Mouse (Mus musculus) limb, embryonic 14.5 days (tissue): ENCODE data around the gene Psmb5. TPM values are rescaled to one million over a fixed set of nuclear protein-coding genes. Genes with fewer than 3 reads are reported as not detected.

ENCODE experiments used
- ATAC-seq: fragments of 200-750 bp; cut with Nextera tagmentation; 2 replicates; pipeline ENCODE4 v1.8.0; 2017; ENCODE audit warnings: low read depth, moderate number of reproducible peaks, moderate TSS enrichment; ENCODE audit not compliant: low FRiP score
- DNase-seq: peaks from one replicate; pipeline ENCODE4 v3.0.0-alpha.2; 2015; ENCODE audit warnings: low spot score
- H3K27ac ChIP-seq: fragments of 300-500 bp; sonication (generic); replicated peaks from 2 replicates; pipeline ENCODE4 v1.5.1; 2014; ENCODE audit warnings: low read depth, mild to moderate bottlenecking, low read length, moderate library complexity, mixed read lengths
- H3K27me3 ChIP-seq: fragments of 300-500 bp; sonication (generic); 2 replicates; pipeline ENCODE4 v1.6.1; 2014; ENCODE audit warnings: low read length, mixed read lengths; ENCODE audit not compliant: control insufficient read depth, insufficient read depth
- H3K36me3 ChIP-seq: fragments of 300-500 bp; sonication (generic); 2 replicates; pipeline ENCODE4 v1.6.1; 2014; ENCODE audit warnings: mild to moderate bottlenecking, low read length, moderate library complexity, mixed read lengths; ENCODE audit not compliant: control insufficient read depth, insufficient read depth
- H3K4me1 ChIP-seq: fragments of 300-500 bp; sonication (generic); 2 replicates; pipeline ENCODE4 v1.6.1; 2014; ENCODE audit warnings: antibody characterized with exemption, low read length, mixed read lengths; ENCODE audit not compliant: control insufficient read depth, insufficient read depth
- H3K4me2 ChIP-seq: fragments of 300-500 bp; sonication (generic); replicated peaks from 2 replicates; pipeline ENCODE4 v1.6.1; 2014; ENCODE audit warnings: low read depth, mild to moderate bottlenecking, low read length, moderate library complexity; ENCODE audit not compliant: severe bottlenecking
- H3K4me3 ChIP-seq: fragments of 300-500 bp; sonication (generic); replicated peaks from 2 replicates; pipeline ENCODE4 v1.5.1; 2014; ENCODE audit warnings: low read length
- H3K9ac ChIP-seq: fragments of 300-500 bp; sonication (generic); 2 replicates; pipeline ENCODE4 v1.6.1; 2014; ENCODE audit warnings: mild to moderate bottlenecking, low read depth, low read length, moderate library complexity; ENCODE audit not compliant: severe bottlenecking
- H3K9me3 ChIP-seq: fragments of 300-500 bp; sonication (generic); 2 replicates; pipeline ENCODE4 v1.6.1; 2016; ENCODE audit warnings: low read length; ENCODE audit not compliant: control insufficient read depth
- POLR2A ChIP-seq: fragments of 200-500 bp; IDR thresholded peaks from 2 replicates; pipeline ENCODE4 v1.8.0; 2012; ENCODE audit warnings: inconsistent platforms, mild to moderate bottlenecking, moderate library complexity, borderline replicate concordance; ENCODE audit not compliant: insufficient read depth, insufficient read length; ENCODE audit errors: extremely low read depth
- WGBS: fragments of 180-500 bp; shearing (Covaris S2); extraction: QIAGEN DNeasy Blood & Tissue Kit; methylation state at CpG from one replicate; pipeline ENCODE4 v1.1.7; 2014; 5-methylcytosine and 5-hydroxymethylcytosine counted together
- polyA plus RNA-seq, 2 experiments: library from polyadenylated mRNA; depleted of rRNA in 1 of 2; stranded (reverse) in 1 of 2; unstranded in 1 of 2; fragments of >200 nt; fragmentation: Nextera tagmentation in 1 of 2; extraction: Ambion mirVana in 1 of 2; gene quantifications; 2 replicates each; pipeline versions ENCODE4 v1.2.1 to v1.2.3; 2012 to 2014

Gene Psmb5
- polyA plus RNA-seq, 2 experiments, result 196 to 375 TPM

DNA sequence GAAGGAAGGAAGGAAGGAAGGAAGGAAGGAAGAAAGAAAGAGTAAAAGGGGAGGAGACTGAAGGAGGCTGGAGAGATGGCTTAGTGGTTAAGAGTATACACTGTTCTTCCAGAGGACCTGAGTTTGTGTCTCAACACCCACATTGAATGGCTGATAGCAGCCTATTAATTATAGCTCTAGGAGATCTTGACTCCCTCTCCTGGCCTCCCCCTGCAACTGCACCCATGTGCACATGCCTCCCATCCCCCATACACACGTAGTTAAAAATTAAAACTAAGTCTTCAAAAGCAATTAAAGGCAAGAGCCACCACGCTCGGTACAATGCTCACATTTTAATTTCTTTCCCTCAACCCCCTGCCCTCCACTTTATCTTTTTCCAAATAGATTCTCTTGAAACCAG, 23.8 kb downstream of the Psmb5 start:
- WGBS, result 90% methylated on average over 3 of the region's 3 CpGs
- Histone ChIP-seq H3K4me1 (no peaks in the 10 kb centered on the region), H3K36me3 (peaks cover 28% of the 10 kb centered on the region; the same call in 1 of the 2 replicates), H3K4me2 (no peak overlapping the region), H3K27me3 (no peaks in the 10 kb centered on the region), H3K9ac (no peak overlapping the region), H3K4me3 (no peak overlapping the region), H3K9me3 (no peaks in the 10 kb centered on the region), H3K27ac (no peak overlapping the region)
- ATAC-seq (no peak), DNase-seq (no peak)
- TF ChIP-seq POLR2A, result no peak

DNA sequence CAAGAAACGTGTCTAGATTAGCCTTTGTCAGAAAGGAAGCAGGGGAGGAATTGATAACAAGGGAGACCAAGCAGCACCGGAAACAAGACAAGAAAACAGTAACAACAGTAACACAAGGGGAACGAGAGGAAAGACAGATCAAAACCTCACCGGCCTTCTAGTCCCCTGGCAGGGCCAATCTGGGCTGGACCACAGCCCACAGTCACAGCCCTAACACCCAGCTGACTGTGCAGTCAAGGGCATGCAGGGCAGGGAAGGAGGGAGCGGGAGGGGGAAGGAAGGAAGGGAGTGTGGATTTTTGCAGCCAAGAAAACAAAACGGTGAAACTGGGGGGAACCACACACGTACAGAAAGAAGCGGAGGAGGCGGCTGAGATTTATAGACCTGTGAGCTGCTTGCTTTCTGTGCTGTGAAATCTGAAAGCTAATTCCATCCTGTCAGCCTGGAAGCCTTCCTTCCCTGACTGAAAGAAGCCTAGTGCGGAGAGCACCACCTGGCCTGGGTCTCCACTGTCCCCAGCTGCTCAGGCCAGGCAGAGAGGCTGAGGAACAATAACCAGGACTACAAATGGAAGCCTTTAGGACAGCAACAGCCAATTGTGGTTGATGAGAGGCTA, 25.4 kb downstream of the Psmb5 start:
- DNase-seq (no peak), ATAC-seq (no peak)
- Histone ChIP-seq H3K4me2 (no peak overlapping the region), H3K4me3 (no peak overlapping the region), H3K9me3 (no peaks in the 10 kb centered on the region), H3K9ac (peak overlapping the region; percentile 9; the same call in 1 of the 2 replicates), H3K36me3 (peaks cover 28% of the 10 kb centered on the region; the same call in 1 of the 2 replicates), H3K27ac (no peak overlapping the region; the same call in 1 of the 2 replicates), H3K4me1 (no peaks in the 10 kb centered on the region), H3K27me3 (no peaks in the 10 kb centered on the region)
- 59% methylated on average over 10 of the region's 10 CpGs for WGBS
- no peak for TF ChIP-seq POLR2A

DNA sequence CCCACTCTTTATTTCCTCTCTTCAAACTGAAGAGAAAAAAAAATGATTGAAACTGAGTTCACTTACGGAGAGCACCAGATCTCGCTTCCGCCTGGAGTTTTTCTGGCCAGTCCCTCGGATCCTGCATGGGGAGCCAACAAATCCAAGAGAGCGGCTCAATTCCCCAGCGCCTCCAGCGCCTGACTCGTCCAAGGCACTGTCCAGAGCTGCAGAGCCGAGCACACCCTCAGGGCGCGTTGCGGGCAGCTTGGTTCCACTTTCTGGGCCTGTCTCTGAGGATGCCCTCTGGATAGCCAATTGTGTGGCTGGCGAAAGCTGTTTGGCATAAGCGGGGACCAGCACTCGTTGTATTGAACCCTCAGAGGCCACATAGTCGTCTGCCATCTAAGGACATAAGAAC, 26.8 kb downstream of the Psmb5 start:
- H3K27me3 ChIP-seq, result no peaks in the 10 kb centered on the region

DNA sequence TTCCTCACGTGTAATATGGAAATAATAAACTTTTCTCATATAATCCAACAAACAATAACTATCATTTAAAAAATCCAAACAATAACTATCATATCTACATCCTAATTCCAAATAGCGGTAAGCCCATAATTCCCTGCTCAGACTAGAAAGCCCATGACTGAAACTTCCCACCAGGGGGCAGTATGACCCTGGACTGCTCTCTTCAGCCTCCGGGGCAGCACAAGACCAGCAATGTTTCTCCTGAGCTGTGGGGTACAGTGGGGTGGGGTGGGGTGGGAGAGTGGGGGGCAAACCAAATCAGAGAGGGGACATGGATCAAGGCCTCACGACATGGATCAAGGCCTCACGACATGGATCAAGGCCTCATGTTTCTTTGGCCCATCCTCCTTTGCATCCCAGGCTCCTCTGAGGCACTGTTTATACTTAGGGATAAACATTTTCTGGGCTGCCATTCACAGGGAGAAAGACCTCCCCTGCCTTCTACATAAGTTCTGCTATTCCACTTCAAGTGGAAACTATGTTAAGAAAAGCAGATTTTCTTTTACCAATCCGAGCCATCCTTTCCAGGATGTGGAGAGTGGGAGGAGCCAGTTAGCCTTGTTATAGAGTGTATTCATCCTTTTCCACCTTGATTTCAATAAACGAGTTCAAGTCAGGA, 34.0 kb downstream of the Psmb5 start:
- Histone ChIP-seq H3K27me3 (no peaks in the 10 kb centered on the region), H3K4me1 (no peaks in the 10 kb centered on the region), H3K36me3 (peaks cover 27% of the 10 kb centered on the region), H3K4me3 (no peak overlapping the region), H3K27ac (no peak overlapping the region), H3K4me2 (no peak overlapping the region), H3K9ac (no peak overlapping the region), H3K9me3 (no peaks in the 10 kb centered on the region)
- DNase-seq, result peak; percentile 79
- no peak for TF ChIP-seq POLR2A
- WGBS, result 44% methylated on average over 7 of the region's 7 CpGs
- peak; percentile 67 for ATAC-seq

More for the DNA sequence above, 26.8 kb downstream of the Psmb5 start:
- ATAC-seq (no peak), DNase-seq (no peak)
- no peak overlapping the region for H3K27ac ChIP-seq
- no peaks in the 10 kb centered on the region for H3K9me3 ChIP-seq
- WGBS, result 89% methylated on average over 16 of the region's 16 CpGs
- H3K36me3 ChIP-seq, result peaks cover 33% of the 10 kb centered on the region
- no peak overlapping the region for H3K9ac ChIP-seq
- no peak overlapping the region for H3K4me2 ChIP-seq
- TF ChIP-seq POLR2A, result no peak
- H3K4me1 ChIP-seq, result no peaks in the 10 kb centered on the region
- no peak overlapping the region for H3K4me3 ChIP-seq

DNA sequence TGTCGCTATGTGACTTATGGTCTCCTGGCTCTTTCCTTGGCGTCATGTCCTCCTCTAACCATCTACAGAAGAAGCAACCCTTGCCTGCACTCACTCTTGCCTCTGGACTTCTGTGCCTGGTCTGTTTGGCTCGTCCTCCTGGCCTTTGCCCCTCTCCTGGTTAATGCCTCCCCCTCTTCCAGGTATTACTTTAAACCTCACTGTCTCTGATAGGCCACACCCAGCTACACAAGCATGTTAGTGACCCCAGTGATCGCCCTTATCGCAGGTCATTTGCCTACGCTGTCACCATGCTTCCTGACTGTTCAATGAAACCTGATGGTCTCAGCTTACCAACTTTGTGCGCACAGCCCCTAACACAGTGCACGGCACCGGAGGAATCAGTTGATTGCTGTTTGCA, 35.3 kb downstream of the Psmb5 start:
- H3K9ac ChIP-seq, result no peak overlapping the region
- ATAC-seq, result no peak
- no peak for DNase-seq
- H3K27me3 ChIP-seq, result no peaks in the 10 kb centered on the region
- H3K4me2 ChIP-seq, result no peak overlapping the region
- H3K27ac ChIP-seq, result no peak overlapping the region
- peaks cover 27% of the 10 kb centered on the region for H3K36me3 ChIP-seq
- 92% methylated on average over 9 of the region's 9 CpGs for WGBS
- H3K9me3 ChIP-seq, result no peaks in the 10 kb centered on the region
- no peak for TF ChIP-seq POLR2A
- H3K4me3 ChIP-seq, result no peak overlapping the region
- H3K4me1 ChIP-seq, result peaks cover 5% of the 10 kb centered on the region

DNA sequence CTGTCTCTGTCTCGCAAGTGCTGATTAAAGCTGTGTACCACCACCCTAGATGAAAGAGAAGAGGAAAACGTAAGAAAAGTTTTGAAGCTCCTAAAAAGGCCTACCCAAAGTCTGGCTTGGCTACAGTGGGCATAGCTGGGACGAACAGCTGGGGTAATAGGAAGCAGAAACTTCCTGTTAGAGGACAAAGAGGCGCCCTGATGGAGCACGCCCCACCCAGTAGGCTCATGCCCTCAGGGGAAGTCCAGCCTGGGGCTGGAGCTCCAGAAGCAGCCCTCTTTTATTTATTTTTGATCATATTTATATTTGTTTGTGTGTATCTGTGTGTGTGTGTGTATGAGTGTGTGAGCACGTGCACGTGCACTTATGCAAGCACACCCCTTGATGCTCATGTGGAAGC, 38.2 kb downstream of the Psmb5 start:
- Histone ChIP-seq H3K9ac (no peak overlapping the region), H3K36me3 (peaks cover 14% of the 10 kb centered on the region), H3K4me1 (peaks cover 9% of the 10 kb centered on the region), H3K4me3 (no peak overlapping the region), H3K27ac (no peak overlapping the region), H3K27me3 (no peaks in the 10 kb centered on the region), H3K4me2 (no peak overlapping the region), H3K9me3 (no peaks in the 10 kb centered on the region)
- ATAC-seq, result no peak
- WGBS, result 81% methylated on average over 7 of the region's 7 CpGs
- no peak for DNase-seq
- no peak for TF ChIP-seq POLR2A
